In genomic region chr7:35756510-35757440, GRCm38 (mm10) we compare ENCODE assay signal across 8 mouse cellular contexts. TPM values are rescaled to one million over a fixed set of nuclear protein-coding genes. Genes with fewer than 3 reads are reported as not detected.
DNase-seq lines count a peak whose midpoint lies in the region; ATAC-seq and TF ChIP-seq lines count a peak whose summit lies in the region.
"Had no signal": no experiment of that assay in that cellular context is flagged by ENCODE, and none has a peak within 500 bp of the region (broad histone marks: within the 10 kb centered on the region; RNA-seq: fewer than 3 reads in every experiment).

No protein-coding gene starts in this region.

- whole genome bisulfite sequencing in lung, embryonic 14.5 days: 38% methylated on average over 14 of the region's 14 CpGs

- H3K9me3 ChIP-seq in lung, embryonic 14.5 days (ENCODE audit: low read depth, low read length): no peaks in the 10 kb centered on the region
- H3K9me3 ChIP-seq: neural tube, embryonic 12.5 days had no signal

- TF ChIP-seq CTCF in lung, embryonic 14.5 days (IDR thresholded peaks at IDR 0.05; ENCODE audit: low read depth): peak; percentile 61

- H3K27me3 ChIP-seq in lung, embryonic 14.5 days (ENCODE audit: insufficient read depth, low read length): no peaks in the 10 kb centered on the region
- H3K27me3 ChIP-seq: neural tube, embryonic 12.5 days had no signal

- H3K4me1 ChIP-seq in lung, embryonic 14.5 days (ENCODE audit: insufficient read depth): 0 out of 2 replicates have a peak, but pooled peaks cover 6% of the 10 kb centered on the region

- no peak for ATAC-seq in lung, embryonic 14.5 days (ENCODE audit: insufficient read depth)

- no peak overlapping the region for H3K27ac ChIP-seq in lung, embryonic 14.5 days (ENCODE audit: low read depth)
- H3K27ac ChIP-seq: neural tube, embryonic 12.5 days had no signal

- H3K9ac ChIP-seq in lung, embryonic 14.5 days: no peak overlapping the region
- H3K9ac ChIP-seq: neural tube, embryonic 12.5 days had no signal

- no peaks in the 10 kb centered on the region for H3K36me3 ChIP-seq in lung, embryonic 14.5 days (ENCODE audit: insufficient read depth)
- H3K36me3 ChIP-seq: neural tube, embryonic 12.5 days had no signal

- H3K4me3 ChIP-seq in lung, embryonic 14.5 days (ENCODE audit: low read depth, low read length): no peak overlapping the region
- H3K4me3 ChIP-seq: neural tube, embryonic 12.5 days had no signal

- DNase-seq in lung, embryonic 14.5 days: peak; percentile 39
- no peak for DNase-seq in lung, postnatal 4 days
- peak; percentile 40 for DNase-seq in NIH3T3 (ENCODE audit: low read depth)
- peak; percentile 73 for DNase-seq in induced T-regulatory cell, adult 2 months (ENCODE audit: low read depth)
- DNase-seq in telencephalon, adult 2 months (ENCODE audit: low read depth, low spot score): peak; percentile 55
- DNase-seq in urinary bladder, postnatal 25 days (ENCODE audit: low spot score): no peak
- no peak for DNase-seq in adrenal gland, adult 18-20 months (ENCODE audit: low spot score in 2 of 2)

- H3K4me2 ChIP-seq in lung, embryonic 14.5 days: no peak overlapping the region
- H3K4me2 ChIP-seq: neural tube, embryonic 12.5 days had no signal

RNA-seq across cellular contexts. Expression of gene Dpy19l3, which starts 2.5 kb away (rescaled TPM):
- 36.1 and 39.4 TPM in 2 replicates for polyA plus RNA-seq in lung, embryonic 14.5 days (2014; fragmentation: Nextera tagmentation; extraction: Ambion mirVana)
- total RNA-seq in adrenal gland, adult 18-20 months (2021): 10 to 100 TPM; 51.0 to 57.2 TPM

RNA-seq across cellular contexts. Expression of gene Zfp507, which starts 46.0 kb away (rescaled TPM):
- polyA plus RNA-seq in lung, embryonic 14.5 days (2014; fragmentation: Nextera tagmentation; extraction: Ambion mirVana): 19.0 and 20.6 TPM in 2 replicates
- total RNA-seq in adrenal gland, adult 18-20 months (2021): 10 to 100 TPM; 23.5 to 26.6 TPM

Comparison
In these comparisons a context has a peak if more than half of its experiments do, and no peak if none do; other contexts are left out.
1. DNase-seq: peak in lung, embryonic 14.5 days (single experiment), NIH3T3 (single experiment), induced T-regulatory cell, adult 2 months (single experiment) and telencephalon, adult 2 months (single experiment); none in lung, postnatal 4 days (0 of 2), urinary bladder, postnatal 25 days (single experiment) and adrenal gland, adult 18-20 months (0 of 2).